Mouse (Mus musculus): ENCODE results near the gene Psma6.

Psma6 gene

DNA sequence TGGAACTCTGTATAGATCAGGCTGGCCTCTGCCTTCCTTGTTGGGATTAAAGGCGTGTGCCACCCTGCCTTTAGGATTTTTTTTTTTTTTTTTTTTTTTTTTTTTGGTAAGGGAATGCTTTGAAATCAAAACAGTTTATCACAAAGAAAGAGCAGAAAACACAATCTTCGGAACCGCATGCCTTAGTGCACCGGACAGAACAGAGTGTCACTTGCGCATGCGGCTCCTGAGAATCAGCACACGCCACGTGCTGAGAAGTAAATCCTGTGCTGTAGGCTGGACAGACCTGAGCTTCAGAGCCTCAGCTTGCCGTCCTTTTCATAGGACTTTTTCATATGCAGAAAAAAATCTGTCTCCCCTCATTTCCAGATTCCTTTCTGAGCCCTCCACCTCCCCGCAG lies 54.0 kb downstream of the Psma6 start:
- DNase-seq (ENCODE audit: low spot score in 2 of 2): no peak

DNA sequence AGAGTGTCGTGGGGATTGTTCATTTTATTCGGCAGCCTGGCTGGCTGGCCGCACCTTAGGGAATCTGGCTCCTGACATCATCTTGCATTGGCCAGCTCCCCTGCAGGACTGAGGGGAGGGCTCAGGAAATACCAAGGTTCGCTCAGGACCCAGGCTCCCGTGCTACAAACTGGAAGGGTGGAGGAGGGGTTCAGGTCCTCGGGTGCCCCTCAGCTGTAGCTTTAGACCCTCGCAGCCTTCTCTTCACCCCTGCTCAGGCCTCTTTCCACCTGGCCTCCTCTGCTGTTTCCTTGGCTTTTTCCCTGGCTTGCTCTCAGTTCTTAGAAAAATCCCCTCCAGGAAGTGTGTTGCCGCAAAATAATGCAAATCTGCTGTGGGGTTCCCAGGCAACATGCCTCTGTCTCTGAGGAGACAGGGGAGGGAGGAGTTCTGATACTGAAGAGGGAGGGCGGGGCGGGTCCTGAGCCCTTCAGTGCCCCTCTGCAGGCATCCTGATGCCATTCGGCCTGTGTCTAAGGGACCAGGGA lies 54.7 kb downstream of the Psma6 start:
- DNase-seq (ENCODE audit: low spot score in 2 of 2): no peak

DNA sequence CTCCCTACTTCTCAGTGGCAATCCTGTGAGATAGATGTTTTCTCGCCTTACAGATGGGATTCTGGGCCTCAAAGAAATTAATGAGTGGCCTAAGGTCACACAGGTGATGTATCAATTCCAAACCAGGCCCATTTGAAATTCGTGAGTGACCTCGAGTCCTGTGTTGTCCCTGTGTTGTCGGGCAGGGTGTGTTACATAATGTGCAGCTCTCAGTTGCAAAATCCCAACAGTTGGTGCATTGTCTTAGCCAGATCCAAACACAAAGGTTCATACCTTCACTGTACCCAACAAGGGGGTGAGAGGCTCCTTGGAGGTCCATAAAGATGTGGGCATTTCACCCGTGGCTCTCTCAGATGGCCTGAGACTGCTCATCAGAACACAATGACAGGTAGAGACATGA lies 56.4 kb downstream of the Psma6 start:
- no peak for DNase-seq (ENCODE audit: low spot score in 2 of 2)

DNA sequence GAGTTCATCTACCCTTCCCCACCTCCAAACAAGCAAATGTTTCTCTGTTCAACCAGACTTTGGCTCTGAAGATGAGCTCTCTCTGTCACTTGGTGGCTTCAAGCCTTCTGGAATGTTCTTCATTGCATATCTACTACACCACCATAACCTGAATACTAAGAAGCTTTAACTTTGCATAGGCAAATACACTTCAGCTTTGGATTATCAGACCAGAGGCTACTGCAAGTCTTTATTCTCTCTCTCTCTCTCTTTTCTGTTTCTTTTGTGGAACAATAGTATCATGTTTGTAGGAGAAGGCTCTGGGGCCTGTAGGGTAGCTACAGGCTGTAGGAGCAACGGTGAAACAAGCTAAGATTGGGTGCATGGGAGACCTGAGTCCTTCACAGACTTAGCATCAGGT lies 58.2 kb downstream of the Psma6 start:
- DNase-seq (ENCODE audit: low spot score in 2 of 2): no peak

DNA sequence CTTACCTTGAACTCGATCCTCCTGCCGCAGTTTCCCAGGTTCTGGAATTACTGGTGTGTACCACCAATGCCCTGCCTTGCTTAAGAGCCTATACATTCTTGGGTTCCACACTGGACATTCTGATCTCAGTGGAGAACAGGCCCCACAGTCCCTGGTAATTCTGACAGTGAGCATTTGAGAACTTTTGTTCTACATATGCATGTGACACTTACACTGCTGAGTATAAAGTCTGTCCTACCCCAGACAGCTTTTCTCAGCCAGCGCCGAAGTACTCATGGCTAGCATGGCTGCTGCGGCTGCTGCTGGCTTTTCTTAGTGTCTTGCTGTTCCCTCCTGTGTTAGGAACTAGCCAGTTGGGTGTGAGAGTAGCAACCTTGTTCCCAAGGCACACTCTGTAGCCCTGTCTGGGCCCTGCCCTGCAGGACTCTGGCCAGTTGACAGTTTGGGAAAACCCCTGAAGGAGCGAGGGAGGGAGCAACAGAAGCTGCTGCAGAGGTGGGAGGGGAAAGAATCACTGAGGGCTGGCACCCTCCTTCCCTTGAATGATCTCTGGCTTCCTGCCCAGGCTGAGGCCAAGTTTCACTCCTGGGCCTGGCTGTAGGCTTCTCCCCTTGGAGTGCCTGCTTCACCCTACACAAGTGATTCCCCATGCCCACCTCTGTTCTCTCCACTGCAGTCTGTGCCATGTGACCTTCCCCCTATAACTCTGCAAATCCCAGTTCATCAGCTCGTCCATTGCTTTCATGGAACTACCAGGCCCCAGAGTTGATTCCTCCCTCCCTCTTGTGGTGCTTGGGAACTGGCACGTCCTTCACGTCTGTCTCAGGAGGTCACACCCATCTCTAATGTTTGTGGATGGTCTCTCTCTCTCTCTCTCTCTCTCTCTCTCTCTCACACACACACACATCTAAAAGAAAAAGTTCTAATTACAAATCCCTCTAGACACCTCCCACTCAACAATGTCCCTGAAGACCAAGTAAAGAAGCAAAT lies 59.1 kb downstream of the Psma6 start:
- peak in 1 of 2 experiments; percentile 47 for DNase-seq (ENCODE audit: low spot score in 2 of 2)

DNA sequence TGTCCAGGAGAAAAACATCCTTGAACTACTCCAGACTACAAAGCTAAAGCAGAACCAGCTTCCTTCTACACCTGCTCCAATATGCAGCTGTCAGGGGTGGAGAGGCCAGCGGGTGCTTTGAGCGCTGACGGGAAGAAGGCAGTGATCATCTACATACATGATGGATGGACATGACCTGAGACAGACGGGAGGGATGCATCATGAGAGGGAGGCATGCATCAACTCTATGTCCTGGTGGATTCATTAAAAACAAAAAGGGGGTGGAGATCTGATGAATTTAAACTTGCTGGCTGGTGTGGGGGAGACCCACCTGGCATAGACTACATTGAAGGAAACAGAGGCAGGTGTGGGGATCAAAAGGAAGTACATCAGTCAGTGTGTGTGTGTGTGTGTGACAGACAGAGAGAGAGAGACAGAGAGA lies 60.0 kb downstream of the Psma6 start:
- peak; percentile 60 to 61 for DNase-seq (ENCODE audit: low spot score in 2 of 2)

DNA sequence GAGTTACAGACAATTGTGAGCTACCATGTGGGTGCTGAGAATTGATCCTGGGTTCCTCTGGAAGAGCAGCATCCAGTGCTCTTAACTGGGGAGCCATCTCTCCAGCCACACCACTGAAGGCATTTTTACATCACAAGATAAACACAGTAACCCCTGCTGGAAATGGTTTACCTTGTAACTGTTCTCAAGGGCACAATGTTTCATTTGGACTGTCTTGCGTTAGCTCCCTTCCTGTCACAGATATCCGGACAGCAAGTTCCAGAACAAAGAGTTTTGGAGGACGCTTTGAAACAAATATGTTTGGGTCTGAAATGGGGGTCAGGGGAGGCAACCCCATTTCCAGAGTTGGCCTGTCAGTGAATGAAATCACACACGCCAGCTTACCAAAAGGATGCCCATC lies 61.6 kb downstream of the Psma6 start:
- DNase-seq (ENCODE audit: low spot score in 2 of 2): no peak

DNA sequence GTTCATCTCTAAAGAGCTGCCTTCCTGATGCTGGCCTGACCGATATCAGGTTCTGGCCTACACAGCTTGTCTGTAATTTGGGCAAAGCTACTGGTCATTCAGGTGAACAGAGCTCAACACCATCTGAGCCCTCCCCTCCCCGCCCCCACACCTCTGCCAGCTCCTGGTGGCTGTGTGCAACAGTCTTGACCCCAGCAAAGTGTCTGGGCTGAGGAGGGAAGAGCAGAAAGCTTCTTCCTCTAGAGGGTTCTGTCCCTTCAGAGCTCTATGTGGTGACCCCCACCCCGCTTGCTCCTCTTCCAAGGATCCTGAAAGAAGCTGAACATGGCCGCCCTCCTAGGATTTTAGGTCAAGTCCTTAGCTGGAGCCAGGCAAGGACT lies 62.3 kb downstream of the Psma6 start:
- DNase-seq (ENCODE audit: low spot score in 2 of 2): no peak

DNA sequence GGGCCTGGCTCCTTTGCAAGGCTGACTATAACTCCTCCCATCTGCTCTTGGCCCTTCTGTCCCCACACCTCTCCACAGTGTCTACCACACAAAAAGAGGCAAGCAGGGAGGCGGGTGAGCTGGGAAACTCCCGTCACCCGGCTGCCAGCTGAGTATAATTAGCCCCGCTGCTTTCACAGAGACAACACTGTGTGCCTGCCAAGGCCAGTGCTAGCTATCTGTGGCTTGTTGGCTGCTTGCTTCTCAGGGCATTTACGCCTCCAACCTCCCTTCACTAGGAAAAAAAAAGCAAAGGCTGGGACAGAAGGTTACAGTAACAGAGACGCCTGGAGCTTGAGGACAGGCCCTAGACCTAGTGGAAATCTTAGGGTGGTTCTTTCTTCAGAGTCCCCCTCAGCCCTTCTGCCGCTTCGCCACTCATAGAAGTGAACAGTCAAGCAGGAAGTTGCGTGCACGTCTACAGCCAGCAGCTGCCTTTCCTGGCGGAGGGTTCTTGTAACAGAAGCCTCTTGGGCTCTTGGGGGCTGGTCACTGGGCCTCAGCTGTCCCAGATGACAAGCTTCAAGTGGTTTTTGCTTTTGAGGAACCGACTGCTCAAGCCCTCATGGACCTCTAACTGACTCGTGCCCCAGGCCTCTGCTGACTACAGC lies 62.8 kb downstream of the Psma6 start:
- DNase-seq (ENCODE audit: low spot score in 2 of 2): peak; percentile 69 to 70

DNA sequence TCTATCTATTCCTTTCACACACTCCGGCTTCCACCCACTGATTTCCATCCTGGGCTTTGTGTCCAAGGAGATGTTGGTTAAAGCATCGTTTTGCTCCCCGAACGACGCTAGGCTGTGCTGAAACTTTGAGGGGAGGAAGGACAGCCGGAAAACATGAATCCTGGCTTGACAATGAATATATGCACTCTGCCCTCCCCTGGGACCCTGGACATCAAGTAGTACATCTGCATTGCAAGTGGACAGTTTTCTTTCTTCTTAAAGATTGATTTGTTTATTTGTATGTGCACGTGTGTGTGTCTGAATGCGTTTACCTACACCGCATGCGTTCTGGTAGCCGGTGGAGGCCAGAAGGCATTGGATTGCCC lies 63.4 kb downstream of the Psma6 start:
- no peak for DNase-seq (ENCODE audit: low spot score in 2 of 2)

DNA sequence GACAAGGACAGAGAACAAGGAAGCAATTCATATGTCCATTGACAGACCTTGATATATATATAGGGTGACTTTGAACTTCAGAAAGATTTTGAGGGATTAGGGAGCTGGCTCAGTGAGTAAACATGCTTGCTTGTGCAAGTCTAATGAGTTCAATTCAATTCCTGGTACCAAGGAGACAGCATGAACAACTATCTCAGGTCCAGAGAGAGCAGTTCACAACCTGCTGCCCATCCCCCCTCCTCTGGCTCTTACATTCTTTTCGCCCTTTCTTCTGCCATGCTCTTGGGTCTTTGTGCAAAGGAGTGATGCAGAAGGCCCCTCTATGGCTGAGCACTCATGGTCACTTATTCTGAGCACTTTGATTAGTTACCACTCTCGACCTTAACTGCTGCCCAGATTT lies 64.4 kb downstream of the Psma6 start:
- DNase-seq (ENCODE audit: low spot score in 2 of 2): no peak

DNA sequence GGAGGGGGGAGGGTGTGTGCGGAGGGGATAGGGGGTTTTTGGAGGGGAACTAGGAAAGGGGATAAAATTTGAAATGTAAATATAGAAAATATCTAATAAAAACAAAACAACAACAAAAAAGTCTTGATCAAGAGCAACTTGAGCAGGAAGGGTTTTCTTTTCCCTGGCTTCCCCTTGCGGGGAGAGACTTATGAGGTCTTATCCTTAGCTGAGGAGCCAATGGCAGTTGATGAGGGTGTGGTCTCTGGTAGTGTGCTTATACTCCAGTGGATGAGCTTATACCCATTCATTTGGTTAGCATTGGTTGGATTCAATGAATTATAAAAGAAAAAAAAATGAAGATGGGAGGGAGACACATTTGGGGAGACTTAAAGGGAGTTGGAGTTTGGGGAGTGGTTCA lies 65.0 kb downstream of the Psma6 start:
- DNase-seq (ENCODE audit: low spot score in 2 of 2): no peak

DNA sequence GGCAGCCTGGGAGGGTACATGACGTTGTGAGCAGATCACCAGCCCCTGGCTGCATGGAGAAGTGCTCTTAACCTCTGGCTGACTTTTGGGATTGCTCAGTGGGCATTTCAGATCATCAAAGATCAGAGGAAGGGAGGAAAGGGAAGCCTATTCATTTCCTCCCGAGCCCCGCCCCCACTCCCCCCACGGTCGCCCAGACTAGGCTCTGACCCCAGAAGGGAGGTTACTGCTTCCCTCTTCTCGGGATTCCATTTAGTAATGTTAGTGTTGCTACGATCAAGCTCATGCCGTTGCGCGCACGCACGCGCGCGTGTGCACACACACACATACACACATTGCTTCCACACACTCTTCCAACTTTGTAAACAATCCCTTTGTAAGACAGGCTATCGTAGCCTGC lies 66.4 kb downstream of the Psma6 start:
- DNase-seq (ENCODE audit: low spot score in 2 of 2): no peak

DNA sequence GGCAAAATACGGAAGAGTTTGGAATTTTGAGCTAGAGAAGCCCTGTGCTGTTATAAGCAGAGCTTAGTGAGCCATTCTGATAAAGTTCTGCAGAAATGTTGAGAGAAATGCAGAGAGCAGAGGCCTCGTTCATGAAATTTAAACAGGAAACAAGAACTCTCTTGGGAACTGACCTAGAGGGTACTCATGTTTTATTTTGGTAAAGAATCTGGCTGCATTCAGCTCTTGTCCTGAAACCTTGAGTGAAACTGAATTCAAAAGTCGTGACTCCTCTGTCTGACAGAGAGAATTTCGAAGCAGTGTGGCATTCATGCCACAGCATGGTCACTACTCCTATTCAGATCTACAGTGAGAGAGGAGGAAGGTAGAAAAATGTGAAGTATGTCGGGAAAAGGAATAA lies 68.8 kb downstream of the Psma6 start:
- no peak for DNase-seq (ENCODE audit: low spot score in 2 of 2)

DNA sequence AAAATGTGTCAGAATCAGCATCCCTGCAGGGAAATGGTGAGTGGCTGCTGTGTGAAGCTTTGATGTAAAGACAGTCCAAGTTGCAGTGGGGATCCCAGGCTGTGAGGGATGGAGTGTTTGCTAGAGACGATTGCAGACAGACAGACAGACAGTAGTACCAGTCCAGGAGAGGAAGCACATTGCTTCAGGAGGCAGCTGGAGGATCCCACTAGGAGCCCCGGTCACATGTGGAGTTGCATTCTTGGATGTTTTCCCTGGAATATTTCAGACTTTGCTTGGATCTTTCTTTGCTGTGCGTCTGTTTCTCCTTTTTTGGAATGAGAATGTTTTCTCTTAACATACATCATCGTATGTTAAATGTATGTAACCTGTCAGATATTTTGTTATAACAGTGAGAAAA lies 69.9 kb downstream of the Psma6 start:
- DNase-seq (ENCODE audit: low spot score in 2 of 2): no peak

DNA sequence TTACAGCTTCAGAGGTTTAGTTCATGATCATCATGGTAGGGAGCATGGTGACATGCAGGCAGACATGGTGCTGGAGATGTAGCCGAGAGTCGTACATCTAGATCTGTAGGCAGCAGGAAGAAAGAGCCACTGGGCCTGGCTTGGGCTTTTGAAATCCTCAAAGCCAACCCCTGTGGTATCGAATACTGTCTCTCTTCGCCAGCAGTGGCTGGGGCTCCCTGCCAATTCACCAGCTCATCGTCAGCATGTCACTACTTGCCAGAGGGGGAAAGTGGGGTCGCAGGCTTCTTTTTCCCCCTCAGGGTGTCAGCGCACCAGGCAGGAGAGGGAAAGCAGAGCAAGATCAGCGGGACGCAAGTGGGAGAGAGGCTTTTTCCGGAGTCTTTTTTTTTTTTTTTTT lies 71.2 kb downstream of the Psma6 start:
- DNase-seq (ENCODE audit: low spot score in 2 of 2): no peak

DNA sequence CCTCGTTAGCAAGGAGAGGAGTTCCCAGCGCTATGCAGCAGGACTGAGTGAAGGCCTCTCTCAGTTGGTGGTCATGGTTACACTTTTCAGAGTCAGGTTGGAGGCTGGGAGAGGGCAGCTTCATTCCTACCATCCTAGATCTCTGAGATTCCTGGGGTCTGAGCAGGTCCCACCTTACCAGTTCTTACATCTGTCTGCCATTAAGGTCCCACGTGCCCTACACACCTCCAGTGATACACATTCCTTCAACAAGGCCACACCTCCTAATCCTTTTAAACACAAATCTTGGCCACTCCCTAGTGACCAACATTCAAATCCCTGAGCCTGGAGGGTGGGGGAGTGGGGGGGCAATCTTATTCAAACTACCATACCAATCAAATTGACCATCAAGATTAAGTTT lies 72.1 kb downstream of the Psma6 start:
- no peak for DNase-seq (ENCODE audit: low spot score in 2 of 2)

DNA sequence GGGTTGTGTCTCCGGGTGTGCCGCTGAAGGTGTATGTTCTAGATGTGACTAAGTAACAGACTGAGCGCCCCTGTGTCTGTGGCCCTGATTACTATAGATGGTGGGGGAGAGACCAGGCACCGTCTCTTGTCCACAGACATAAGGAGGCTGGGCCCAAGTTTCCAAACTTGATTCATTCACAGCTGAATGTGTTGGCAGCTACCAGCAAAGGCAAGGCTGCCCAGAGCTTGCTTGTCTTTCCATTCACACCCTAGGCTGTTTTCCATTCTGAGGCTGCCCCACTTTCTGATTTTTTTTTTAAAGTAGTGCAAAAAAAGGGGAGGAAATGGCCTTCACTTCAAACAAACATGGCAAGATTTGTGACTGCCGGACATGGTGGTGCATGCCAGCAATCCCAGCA lies 72.9 kb downstream of the Psma6 start:
- DNase-seq (ENCODE audit: low spot score in 2 of 2): no peak

DNA sequence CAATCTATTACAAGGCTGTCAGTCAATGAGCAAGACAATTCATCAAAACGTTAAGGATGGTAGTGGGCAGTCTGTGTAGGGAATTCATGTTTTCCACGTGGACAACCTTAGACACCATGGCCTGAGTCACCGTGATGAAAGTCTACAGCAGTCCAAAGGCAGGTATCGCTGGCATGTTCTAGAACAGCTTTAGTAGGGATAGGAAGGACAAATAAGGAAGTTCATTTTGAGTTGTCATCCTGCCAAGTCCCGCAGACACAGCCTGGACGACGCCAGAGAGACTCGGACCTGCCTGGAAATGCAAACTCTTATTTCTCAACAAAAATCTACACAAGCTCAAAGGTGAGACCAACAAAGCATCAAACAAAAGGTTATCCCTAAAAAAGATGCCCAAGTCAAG lies 75.7 kb downstream of the Psma6 start:
- DNase-seq (ENCODE audit: low spot score in 2 of 2): no peak

DNA sequence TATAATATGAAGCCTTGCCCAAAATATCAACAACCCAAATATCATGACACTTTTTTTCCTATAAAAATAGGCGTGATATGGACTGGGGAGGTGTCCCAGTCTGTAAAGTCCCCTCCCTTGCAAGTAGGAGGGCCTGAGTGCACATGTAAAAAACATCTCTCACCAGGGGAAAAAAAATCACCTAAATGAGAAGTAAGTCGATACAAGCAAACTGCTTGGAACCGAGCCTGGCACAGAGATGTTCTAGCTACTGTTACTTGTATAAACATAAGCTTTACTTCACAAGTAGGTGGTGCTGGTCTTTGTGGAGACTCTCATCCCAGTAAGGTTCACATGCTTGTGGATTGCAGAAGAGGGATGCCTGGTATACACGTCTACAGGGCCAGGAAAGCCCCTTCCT lies 76.9 kb downstream of the Psma6 start:
- DNase-seq (ENCODE audit: low spot score in 2 of 2): no peak

DNA sequence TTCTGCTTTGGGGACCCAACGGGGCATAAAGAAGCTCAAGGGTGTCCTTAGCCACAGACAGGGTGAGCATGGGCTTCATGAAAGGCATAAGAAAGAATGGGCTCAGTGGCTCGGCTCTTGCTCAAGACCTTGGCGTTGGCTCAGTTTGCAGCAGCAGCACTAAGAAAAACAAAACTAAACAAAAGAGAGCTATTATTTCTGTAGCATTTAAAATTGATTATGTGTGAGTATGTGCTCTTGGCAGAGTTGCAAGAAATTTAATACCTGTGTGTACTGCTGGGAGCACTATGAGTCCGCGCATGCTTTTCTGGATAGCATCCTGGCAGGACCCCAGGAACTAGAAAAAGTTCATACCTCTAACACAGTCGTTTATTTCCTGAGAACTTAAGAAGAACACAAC lies 77.7 kb downstream of the Psma6 start:
- DNase-seq (ENCODE audit: low spot score in 2 of 2): no peak

DNA sequence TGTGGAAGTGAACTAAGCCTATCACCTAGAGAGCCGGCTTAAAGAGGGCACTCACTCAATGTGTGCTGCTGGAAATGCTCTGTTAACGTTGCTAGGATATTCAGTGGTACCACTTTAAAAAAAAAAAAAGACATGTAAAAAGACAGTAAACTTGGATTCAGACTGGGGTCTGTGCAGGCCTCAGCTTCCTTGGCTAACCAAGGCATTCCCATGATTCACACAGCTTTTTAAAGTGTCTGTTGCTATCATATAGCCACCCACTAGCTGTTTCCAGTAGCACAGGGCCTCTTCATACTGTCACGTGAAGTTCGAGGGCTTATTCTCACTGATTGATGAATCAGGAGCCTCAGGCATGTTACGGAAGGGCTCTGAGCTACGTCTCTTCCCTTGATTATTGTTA lies 78.4 kb downstream of the Psma6 start:
- DNase-seq (ENCODE audit: low spot score in 2 of 2): no peak

DNA sequence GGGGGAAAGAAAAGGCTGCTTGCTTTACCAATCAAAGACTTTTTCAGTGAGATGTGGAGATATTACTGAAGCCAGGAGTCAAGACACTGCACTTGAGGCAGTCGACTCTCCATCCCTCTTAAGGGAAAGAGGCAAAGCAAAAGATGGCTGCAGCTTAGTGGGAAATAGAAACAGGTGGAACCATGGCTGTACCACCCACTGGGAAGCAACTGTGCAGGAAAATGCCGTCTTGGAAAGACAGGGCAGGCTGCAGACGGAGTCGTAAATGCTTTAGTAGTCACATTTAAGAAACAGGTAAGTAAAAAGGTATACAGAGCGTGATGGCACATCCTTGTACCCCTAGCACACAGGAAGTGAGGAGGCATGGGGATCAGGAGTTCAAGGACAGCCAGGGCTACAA lies 79.1 kb downstream of the Psma6 start:
- DNase-seq (ENCODE audit: low spot score in 2 of 2): no peak
